Mouse (Mus musculus): ENCODE data around the gene Gm16223.

Gm16223 gene

GRCm38 (mm10) chr5:42067476-42068187 is at the start of gene Gm16223:
Gm16223 (plus strand) TSS chr5:42067960.
- DNase-seq (ENCODE audit: low read depth) = no peak

GRCm38 (mm10) chr5:42022029-42022428 is 45.7 kb upstream of the Gm16223 start:
- DNase-seq (ENCODE audit: low read depth) = no peak

- no peak for DNase-seq (ENCODE audit: low read depth)
Observed at GRCm38 (mm10) chr5:42023521-42023920, 44.2 kb upstream of the Gm16223 start.

- no peak for DNase-seq (ENCODE audit: low read depth)
Observed at GRCm38 (mm10) chr5:42036388-42037082, 31.2 kb upstream of the Gm16223 start.

GRCm38 (mm10) chr5:42054636-42055035 is 13.1 kb upstream of the Gm16223 start:
- no peak for DNase-seq (ENCODE audit: low read depth)

GRCm38 (mm10) chr5:42055151-42055550 is 12.6 kb upstream of the Gm16223 start:
- no peak for DNase-seq (ENCODE audit: low read depth)

- DNase-seq (ENCODE audit: low read depth) = no peak
Observed at GRCm38 (mm10) chr5:42065090-42065489, 2.7 kb upstream of the Gm16223 start.

- no peak for DNase-seq (ENCODE audit: low read depth)
Observed at GRCm38 (mm10) chr5:42067075-42067474, 685 bp upstream of the Gm16223 start.

GRCm38 (mm10) chr5:42068188-42068579 is 424 bp downstream of the Gm16223 start:
- DNase-seq (ENCODE audit: low read depth) = no peak

GRCm38 (mm10) chr5:42116586-42117346 is 49.0 kb downstream of the Gm16223 start:
- no peak for DNase-seq (ENCODE audit: low read depth)

GRCm38 (mm10) chr5:42125562-42125961 is 57.8 kb downstream of the Gm16223 start:
- DNase-seq (ENCODE audit: low read depth) = no peak

- DNase-seq (ENCODE audit: low read depth) = no peak
Observed at GRCm38 (mm10) chr5:42155626-42156025, 87.9 kb downstream of the Gm16223 start.

GRCm38 (mm10) chr5:42164731-42165130 is 97.0 kb downstream of the Gm16223 start:
- no peak for DNase-seq (ENCODE audit: low read depth)

GRCm38 (mm10) chr5:42166311-42166710 is 98.6 kb downstream of the Gm16223 start:
- no peak for DNase-seq (ENCODE audit: low read depth)

- DNase-seq (ENCODE audit: low read depth) = no peak
Observed at GRCm38 (mm10) chr5:42168071-42168470, 100.3 kb downstream of the Gm16223 start.

- DNase-seq (ENCODE audit: low read depth) = no peak
Observed at GRCm38 (mm10) chr5:42168785-42169184, 101.0 kb downstream of the Gm16223 start.

GRCm38 (mm10) chr5:42174109-42174508 is 106.3 kb downstream of the Gm16223 start:
- DNase-seq (ENCODE audit: low read depth) = no peak

GRCm38 (mm10) chr5:42175424-42175823 is 107.7 kb downstream of the Gm16223 start:
- DNase-seq (ENCODE audit: low read depth) = no peak

GRCm38 (mm10) chr5:42198493-42198892 is 130.7 kb downstream of the Gm16223 start:
- no peak for DNase-seq (ENCODE audit: low read depth)

GRCm38 (mm10) chr5:42207456-42208122 is 139.8 kb downstream of the Gm16223 start:
- DNase-seq (ENCODE audit: low read depth) = no peak

GRCm38 (mm10) chr5:42211554-42212338 is 144.0 kb downstream of the Gm16223 start:
- DNase-seq (ENCODE audit: low read depth) = no peak
